Mouse (Mus musculus): ENCODE results near the gene Slc26a1. TPM values are rescaled to one million over a fixed set of nuclear protein-coding genes. Genes with fewer than 3 reads are reported as not detected.

The Slc26a1 gene
- total and polyA plus RNA-seq, 2 experiments from 2014 or later, result 3.9 to 6.9 TPM

- peaks cover 3% of the 10 kb centered on the region; the same call in 1 of the 2 replicates for H3K4me1 ChIP-seq (ENCODE audit: insufficient read depth)
- DNase-seq (peak; percentile 90), ATAC-seq (peak; percentile 90)
- TF ChIP-seq CTCF (IDR thresholded peaks at IDR 0.05; ENCODE audit: low read depth), result peak; percentile 82
- WGBS, result 6% methylated on average over 43 of the region's 43 CpGs
- peak within 1 kb of the TSS; percentile 60 for H3K4me3 ChIP-seq (ENCODE audit: low read depth, low read length)
- no peaks in the 10 kb centered on the region for H3K9me3 ChIP-seq (ENCODE audit: low read length)
- peaks cover 6% of the 10 kb centered on the region; the same call in 1 of the 2 replicates for H3K36me3 ChIP-seq (ENCODE audit: insufficient read depth)
- peak within 1 kb of the TSS; percentile 82 for H3K4me2 ChIP-seq (ENCODE audit: low read depth)
- H3K27ac ChIP-seq (ENCODE audit: low read depth, low read length), result peak within 1 kb of the TSS; percentile 87
- H3K27me3 ChIP-seq (ENCODE audit: insufficient read depth, low read length), result no peaks in the 10 kb centered on the region
- H3K9ac ChIP-seq, result peak within 1 kb of the TSS; percentile 77
These were observed 6.1 kb downstream of the Slc26a1 start, which contains the start of gene Dgkq for GRCm38 (mm10) chr5:108668977-108669936. Gene Dgkq, minus strand, starts transcription at chr5:108669672.

- Histone ChIP-seq H3K4me2 (ENCODE audit: low read depth) (peak overlapping the region; percentile 82), H3K4me1 (ENCODE audit: insufficient read depth) (peaks cover 3% of the 10 kb centered on the region; the same call in 1 of the 2 replicates), H3K9ac (peak overlapping the region; percentile 77), H3K4me3 (ENCODE audit: low read depth, low read length) (peak overlapping the region; percentile 60), H3K36me3 (ENCODE audit: insufficient read depth) (peaks cover 6% of the 10 kb centered on the region; the same call in 1 of the 2 replicates), H3K27ac (ENCODE audit: low read depth, low read length) (peak overlapping the region; percentile 87), H3K27me3 (ENCODE audit: insufficient read depth, low read length) (no peaks in the 10 kb centered on the region), H3K9me3 (ENCODE audit: low read length) (no peaks in the 10 kb centered on the region)
- ATAC-seq, result peak; percentile 17; the same call in 1 of the 2 replicates
- TF ChIP-seq CTCF (IDR thresholded peaks at IDR 0.05; ENCODE audit: low read depth), result no peak
- WGBS, result 8% methylated on average over 3 of the region's 3 CpGs
- DNase-seq, result no peak
These were observed 6.9 kb downstream of the Slc26a1 start for GRCm38 (mm10) chr5:108668387-108668932.

GRCm38 (mm10) chr5:108667370-108667769 is 8.0 kb downstream of the Slc26a1 start:
- Histone ChIP-seq H3K9me3 (ENCODE audit: low read length) (no peaks in the 10 kb centered on the region), H3K9ac (no peak overlapping the region), H3K4me3 (ENCODE audit: low read depth, low read length) (no peak overlapping the region), H3K4me2 (ENCODE audit: low read depth) (no peak overlapping the region), H3K4me1 (ENCODE audit: insufficient read depth) (peaks cover 3% of the 10 kb centered on the region; the same call in 1 of the 2 replicates), H3K27ac (ENCODE audit: low read depth, low read length) (no peak overlapping the region), H3K36me3 (ENCODE audit: insufficient read depth) (peaks cover 6% of the 10 kb centered on the region; the same call in 1 of the 2 replicates), H3K27me3 (ENCODE audit: insufficient read depth, low read length) (no peaks in the 10 kb centered on the region)
- no peak for TF ChIP-seq CTCF (IDR thresholded peaks at IDR 0.05; ENCODE audit: low read depth)
- WGBS, result 84% methylated on average over 2 of the region's 2 CpGs
- ATAC-seq (no peak), DNase-seq (no peak)

- Histone ChIP-seq H3K4me3 (ENCODE audit: low read depth, low read length) (no peak overlapping the region), H3K27ac (ENCODE audit: low read depth, low read length) (no peak overlapping the region), H3K4me1 (ENCODE audit: insufficient read depth) (peaks cover 5% of the 10 kb centered on the region), H3K9ac (no peak overlapping the region), H3K4me2 (ENCODE audit: low read depth) (no peak overlapping the region), H3K9me3 (ENCODE audit: low read length) (no peaks in the 10 kb centered on the region), H3K36me3 (ENCODE audit: insufficient read depth) (no peaks in the 10 kb centered on the region), H3K27me3 (ENCODE audit: insufficient read depth, low read length) (no peaks in the 10 kb centered on the region)
- ATAC-seq (no peak), DNase-seq (no peak)
- 31% methylated on average over 3 of the region's 3 CpGs for WGBS
- no peak for TF ChIP-seq CTCF (IDR thresholded peaks at IDR 0.05; ENCODE audit: low read depth)
These were observed 10.3 kb downstream of the Slc26a1 start for GRCm38 (mm10) chr5:108665066-108665465.

GRCm38 (mm10) chr5:108662772-108663171 is 12.6 kb downstream of the Slc26a1 start:
- Histone ChIP-seq H3K4me2 (ENCODE audit: low read depth) (no peak overlapping the region), H3K36me3 (ENCODE audit: insufficient read depth) (peaks cover 5% of the 10 kb centered on the region; the same call in 1 of the 2 replicates), H3K9ac (no peak overlapping the region), H3K4me3 (ENCODE audit: low read depth, low read length) (no peak overlapping the region), H3K27me3 (ENCODE audit: insufficient read depth, low read length) (no peaks in the 10 kb centered on the region), H3K9me3 (ENCODE audit: low read length) (no peaks in the 10 kb centered on the region), H3K4me1 (ENCODE audit: insufficient read depth) (peaks cover 8% of the 10 kb centered on the region), H3K27ac (ENCODE audit: low read depth, low read length) (no peak overlapping the region)
- 86% methylated on average over 4 of the region's 4 CpGs for WGBS
- no peak for TF ChIP-seq CTCF (IDR thresholded peaks at IDR 0.05; ENCODE audit: low read depth)
- no peak for DNase-seq
- ATAC-seq, result no peak

GRCm38 (mm10) chr5:108660632-108661268 is 14.6 kb downstream of the Slc26a1 start:
- H3K9me3 ChIP-seq (ENCODE audit: low read length), result no peaks in the 10 kb centered on the region
- DNase-seq (peak; percentile 89), ATAC-seq (peak; percentile 99)
- H3K9ac ChIP-seq, result peak overlapping the region; percentile 93
- peaks cover 19% of the 10 kb centered on the region for H3K36me3 ChIP-seq (ENCODE audit: insufficient read depth)
- peak overlapping the region; percentile 88 for H3K4me3 ChIP-seq (ENCODE audit: low read depth, low read length)
- H3K4me1 ChIP-seq (ENCODE audit: insufficient read depth), result peaks cover 8% of the 10 kb centered on the region
- 10% methylated on average over 35 of the region's 36 CpGs for WGBS
- H3K27ac ChIP-seq (ENCODE audit: low read depth, low read length), result peak overlapping the region; percentile 40; the same call in 1 of the 2 replicates
- H3K4me2 ChIP-seq (ENCODE audit: low read depth), result peak overlapping the region; percentile 96
- TF ChIP-seq CTCF (IDR thresholded peaks at IDR 0.05; ENCODE audit: low read depth), result no peak
- H3K27me3 ChIP-seq (ENCODE audit: insufficient read depth, low read length), result no peaks in the 10 kb centered on the region

All from forebrain, postnatal 0 days (tissue).